Mouse (Mus musculus) ovary, postnatal 14 days (tissue): ENCODE data around the gene Gm29735.
A peak's percentile ranks its signal among the peaks of the same experiment; 100 is the strongest.
"Not testable (repeated sequence)": the region's sequence is repeated elsewhere in the genome, so short reads cannot be mapped to it uniquely, and the experiment has no call there.

Source experiments
- DNase-seq: peaks from one replicate; pipeline ENCODE4 v3.0.0; 2022; ENCODE audit warnings: low spot score

Gene Gm29735

DNA sequence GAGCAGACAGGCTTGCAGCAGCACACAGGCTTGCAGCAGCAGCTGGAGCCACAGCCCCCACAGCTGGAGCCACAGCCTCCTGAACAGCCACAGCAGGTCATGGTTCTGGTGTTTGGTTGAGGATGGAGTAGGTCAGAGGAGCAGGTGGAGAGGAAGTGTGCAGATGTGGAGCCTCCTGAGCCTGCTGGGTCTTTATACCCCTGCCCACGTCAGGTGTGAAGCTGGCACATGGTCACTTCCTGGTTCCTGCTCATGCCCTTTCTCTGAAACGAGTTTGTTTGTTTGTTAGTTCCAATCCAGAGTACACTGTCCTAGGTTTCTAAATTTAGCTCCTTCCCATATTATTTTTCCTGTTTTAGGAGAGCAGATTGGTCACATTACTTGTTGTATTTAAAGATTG, at the start of gene Gm29735:
Gene Gm29735, minus strand, starts transcription at position 101 of the 400 bp plus-strand sequence.
- DNase-seq, result not testable (repeated sequence)

DNA sequence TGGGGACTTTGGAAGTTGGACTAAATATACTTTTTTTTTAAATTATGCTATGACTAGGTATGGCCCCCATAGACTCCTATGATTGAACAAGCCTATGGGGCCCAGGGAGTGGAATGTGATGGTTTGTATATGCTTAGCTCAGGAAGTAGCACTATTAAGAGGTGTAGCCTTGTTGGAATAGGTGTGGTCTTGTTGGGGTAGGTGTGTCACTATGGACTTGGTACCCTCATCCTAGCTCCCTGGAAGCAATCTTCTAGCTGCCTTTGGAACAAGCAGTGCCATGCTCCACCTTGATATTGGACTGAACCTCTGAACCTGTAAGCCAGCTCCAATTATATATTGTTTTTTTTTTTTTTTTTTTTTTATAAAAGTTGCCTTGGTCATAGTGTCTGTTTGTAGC, 48.6 kb upstream of the Gm29735 start:
- no peak for DNase-seq

DNA sequence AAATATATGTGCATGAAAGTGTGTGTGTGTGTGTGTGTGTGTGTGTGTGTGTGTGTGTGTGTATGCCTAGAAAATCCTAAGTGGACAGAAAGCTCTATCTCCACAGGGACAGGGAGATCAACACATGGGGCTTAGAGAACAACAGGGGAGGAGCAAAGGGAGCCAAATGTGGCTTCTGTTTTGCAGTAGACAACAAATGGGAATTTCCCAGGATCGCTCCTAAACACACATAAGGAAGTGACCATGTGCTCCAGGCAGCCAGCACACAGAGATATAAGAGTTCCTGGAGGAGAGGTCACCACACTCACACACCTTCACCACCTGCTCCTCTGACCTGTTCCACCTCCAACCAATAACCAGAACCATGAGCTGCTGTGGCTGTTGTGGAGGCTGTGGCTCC, 44.2 kb upstream of the Gm29735 start, which contains the start of gene Krtap5-3:
Gene Krtap5-3, plus strand, starts transcription at position 301 of the 400 bp plus-strand sequence.
- DNase-seq, result no peak

DNA sequence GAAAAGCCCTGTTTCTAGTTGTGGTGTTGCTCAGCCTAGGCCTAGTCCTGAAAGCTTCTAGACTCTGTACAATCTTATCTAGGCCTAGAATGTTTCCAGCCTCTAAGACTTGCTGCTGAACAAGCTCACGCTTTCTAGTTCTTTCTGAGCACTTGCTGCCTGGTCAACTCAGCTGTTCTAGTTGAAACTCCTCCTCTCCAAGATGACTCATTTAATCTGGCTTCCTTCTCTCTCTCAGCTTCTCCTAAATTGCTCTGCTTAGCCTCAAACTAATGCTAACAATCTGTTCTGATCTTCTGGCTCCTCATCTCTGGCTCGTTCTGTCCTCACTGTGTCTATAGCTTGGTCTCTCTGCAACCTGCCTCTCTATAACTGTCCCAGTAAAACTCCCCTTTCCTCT, 41.8 kb upstream of the Gm29735 start:
- DNase-seq, result no peak

DNA sequence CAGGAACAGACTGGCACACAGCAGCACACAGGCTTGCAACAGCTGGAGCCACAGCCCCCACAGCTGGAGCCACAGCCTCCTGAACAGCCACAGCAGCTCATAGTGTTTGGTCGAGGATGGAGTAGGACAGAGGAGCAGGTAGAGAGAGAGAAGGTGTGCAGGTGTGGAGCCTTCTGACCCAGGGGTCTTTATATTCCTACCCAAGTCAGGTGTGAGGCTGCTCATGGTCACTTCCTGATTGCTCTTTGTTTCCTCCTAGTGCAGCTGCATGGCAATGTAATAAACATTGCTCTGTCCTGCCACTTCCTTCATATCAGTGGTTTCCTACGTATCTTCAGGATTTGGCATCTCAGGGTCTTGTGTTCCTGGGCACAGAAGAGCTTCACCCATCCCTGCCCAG, 33.4 kb upstream of the Gm29735 start, which contains the start of gene Gm10153:
Gene Gm10153, minus strand, starts transcription at position 101 of the 400 bp plus-strand sequence.
- no peak for DNase-seq

DNA sequence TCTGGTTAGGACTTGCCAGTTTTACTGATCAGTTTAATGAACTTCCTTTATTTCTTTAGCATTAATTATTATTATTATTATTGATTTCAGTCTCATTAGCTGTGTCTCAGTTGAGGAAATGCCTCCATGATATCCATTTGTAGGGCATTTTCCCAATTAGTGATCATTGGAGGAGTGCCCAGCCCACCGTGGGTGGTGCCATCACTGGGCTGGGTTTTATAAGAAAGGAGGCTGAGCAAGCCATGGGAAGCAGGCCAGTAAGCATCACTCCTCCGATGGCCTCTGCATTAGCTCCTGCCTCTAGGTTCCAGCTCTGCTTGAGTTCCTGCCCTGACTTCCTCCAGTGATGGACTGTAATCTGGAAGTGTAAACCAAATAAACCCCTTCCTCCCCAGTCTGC, 31.2 kb upstream of the Gm29735 start:
- DNase-seq, result no peak

DNA sequence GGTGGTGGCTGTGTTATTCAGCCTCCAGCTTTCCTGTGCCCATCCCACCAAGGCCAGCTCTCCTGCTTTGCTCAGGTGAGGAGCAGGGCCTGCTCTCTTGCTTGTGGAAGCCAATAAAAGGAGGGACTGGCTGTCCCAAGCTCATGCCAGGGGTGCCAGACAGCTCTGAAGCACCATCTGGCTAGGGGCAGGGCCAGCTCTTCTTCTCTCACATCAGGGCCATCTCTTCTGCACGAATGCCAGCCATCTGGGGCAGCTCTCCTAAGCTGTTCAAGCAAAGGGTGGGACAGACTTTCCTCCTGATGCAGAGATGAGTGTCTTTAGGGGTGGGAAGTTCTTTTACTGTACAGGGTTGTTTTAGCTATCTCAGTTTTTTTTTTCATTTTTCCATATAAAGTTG, 24.1 kb upstream of the Gm29735 start:
- DNase-seq, result no peak

DNA sequence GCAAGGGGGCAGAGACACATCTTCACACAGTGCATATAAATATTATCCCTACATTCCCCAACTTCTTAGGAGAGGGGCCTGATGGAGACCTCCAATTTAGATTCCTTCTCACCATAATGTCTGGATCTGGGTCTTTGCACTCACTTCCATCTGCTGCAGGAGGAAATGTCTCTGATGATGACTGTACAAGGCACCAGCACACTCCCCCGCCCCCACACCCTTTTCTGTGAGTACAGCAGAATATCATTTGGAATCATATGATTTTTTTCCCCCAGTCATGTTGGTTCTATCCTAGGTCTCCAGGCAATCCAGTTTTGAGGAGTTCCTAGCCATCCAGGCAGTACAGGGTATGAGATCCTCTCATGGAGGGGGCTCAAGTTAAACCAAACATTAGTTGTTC, 21.8 kb upstream of the Gm29735 start:
- no peak for DNase-seq

DNA sequence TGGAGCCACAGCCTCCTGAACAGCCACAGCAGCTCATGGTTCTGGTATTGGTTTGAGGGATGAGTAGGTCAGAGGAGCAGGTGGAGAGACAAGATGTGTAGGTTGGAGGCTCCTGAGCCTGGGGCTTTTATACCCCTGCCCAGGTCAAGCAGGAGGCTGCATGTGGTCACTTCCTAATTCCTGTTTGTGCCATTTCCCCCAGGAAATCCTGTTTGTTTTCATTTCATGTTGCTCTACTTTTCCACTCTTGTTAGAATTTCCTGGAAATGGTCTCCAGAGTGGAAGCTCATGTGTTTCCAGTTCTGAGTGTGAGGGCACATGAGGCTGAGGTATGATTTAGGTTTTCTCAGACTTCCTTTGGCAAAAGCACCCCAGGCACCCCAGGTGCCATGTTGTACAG, 19.0 kb upstream of the Gm29735 start, which contains the start of gene Krtap5-2:
Gene Krtap5-2, minus strand, starts transcription at position 101 of the 400 bp plus-strand sequence.
- not testable (repeated sequence) for DNase-seq

DNA sequence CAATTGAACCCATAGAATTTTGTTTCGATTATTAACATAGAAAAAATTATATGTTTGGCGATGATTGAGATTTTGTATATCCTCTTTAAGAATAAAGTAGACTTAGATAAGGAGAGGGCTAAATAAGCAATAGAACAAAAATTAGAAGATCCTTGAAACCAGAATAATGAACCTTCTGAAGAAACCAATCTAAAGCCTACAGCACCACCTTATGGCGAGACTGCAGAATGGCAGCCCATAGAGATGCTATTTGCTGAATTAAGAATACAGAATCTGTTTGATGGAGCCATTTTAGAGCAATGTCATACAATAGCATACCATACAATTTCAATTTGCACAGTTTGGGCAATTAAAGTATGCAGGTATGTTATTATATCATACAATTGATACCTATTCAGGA, 12.9 kb upstream of the Gm29735 start:
- DNase-seq, result no peak

DNA sequence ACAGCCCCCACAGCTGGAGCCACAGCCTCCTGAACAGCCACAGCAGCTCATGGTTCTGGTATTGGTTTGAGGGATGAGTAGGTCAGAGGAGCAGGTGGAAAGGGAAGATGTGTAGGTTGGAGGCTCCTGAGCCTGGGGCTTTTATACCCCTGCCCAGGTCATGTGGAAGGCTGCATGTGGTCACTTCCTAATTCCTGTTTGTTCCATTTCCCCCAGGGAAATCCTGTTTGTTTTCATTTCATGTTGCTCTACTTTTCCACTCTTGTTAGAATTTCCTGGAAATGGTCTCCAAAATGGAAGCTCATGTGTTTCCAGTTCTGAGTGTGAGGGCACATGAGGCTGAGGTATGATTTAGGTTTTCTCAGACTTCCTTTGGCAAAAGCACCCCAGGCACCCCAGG, 8.7 kb upstream of the Gm29735 start, which contains the start of gene Gm4553:
Gene Gm4553, minus strand, starts transcription at position 101 of the 400 bp plus-strand sequence.
- DNase-seq, result not testable (repeated sequence)

DNA sequence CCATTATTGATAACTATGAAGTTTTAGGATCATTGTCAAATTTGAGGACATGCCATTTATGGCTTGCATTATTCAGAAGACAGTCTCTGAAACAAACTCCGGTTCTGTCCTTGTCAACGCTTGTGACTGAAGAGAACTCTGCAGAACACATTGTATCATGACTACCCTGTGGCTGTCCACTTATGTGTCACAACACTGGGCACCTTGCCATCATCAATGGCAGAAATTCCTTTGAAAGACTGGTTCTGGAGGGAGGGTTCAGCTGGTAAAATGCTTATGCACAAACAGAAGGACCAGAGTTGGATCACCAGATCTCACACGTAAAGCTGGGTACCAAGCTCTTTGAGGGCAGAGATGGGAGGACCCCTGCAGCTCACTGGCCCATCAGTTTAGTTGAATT, 2.5 kb upstream of the Gm29735 start:
- DNase-seq, result no peak

DNA sequence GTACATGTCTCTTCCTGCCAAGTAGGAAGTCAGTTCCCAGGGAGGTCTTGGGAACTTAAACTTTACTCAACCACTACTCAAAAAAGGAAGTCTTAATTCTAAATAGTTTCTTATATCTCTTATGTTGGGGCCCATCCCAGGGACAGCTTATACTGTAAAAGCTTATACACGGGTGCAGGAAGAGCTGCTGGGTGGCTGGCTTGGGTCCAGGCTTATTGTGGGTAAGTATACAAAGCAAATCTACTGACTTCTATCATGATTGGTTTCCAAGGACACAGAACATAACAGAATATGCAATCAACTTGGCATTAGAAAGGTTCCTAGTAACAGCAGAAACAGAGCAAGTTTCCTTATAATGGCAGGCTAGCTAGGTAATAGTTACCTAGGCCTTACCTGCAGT, 1.6 kb downstream of the Gm29735 start:
- no peak for DNase-seq

DNA sequence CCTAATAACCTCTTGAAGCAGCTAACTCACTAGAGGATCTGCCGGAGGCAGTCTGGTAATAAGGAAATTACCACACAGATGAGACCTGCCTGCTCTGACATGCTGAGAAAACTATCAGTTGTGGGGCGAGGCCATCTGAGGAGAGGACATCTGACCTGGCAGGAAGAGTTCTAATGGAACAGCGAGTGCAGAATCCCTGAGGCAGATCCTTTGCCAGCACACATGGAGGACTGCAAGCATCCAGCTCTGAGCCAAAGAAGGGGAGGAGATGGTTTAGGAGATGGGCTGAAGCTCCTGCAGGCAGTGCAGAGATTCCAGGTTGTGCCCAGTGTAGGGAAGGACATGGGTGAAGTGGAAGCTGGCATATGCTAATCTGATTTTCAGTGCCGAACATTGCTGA, 4.7 kb downstream of the Gm29735 start:
- DNase-seq, result no peak

DNA sequence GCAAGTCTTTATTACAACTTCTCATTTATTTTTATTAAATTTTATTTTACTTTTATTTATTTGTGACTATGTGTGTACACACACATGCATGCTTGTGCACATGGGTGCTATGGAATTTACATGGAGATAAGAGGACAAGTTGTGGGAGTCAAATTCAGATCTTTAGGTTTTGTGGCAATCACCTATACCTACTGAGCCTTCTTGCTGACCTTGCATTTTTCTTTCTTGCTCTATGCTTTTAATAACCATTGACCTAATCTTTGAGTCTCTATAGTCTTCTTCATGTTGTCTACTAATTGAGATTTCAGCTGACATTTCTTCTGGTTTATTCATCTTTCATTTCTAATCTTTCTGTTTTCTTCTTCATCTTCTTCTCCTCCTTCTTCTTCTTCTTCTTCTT, 8.3 kb downstream of the Gm29735 start:
- DNase-seq, result no peak

DNA sequence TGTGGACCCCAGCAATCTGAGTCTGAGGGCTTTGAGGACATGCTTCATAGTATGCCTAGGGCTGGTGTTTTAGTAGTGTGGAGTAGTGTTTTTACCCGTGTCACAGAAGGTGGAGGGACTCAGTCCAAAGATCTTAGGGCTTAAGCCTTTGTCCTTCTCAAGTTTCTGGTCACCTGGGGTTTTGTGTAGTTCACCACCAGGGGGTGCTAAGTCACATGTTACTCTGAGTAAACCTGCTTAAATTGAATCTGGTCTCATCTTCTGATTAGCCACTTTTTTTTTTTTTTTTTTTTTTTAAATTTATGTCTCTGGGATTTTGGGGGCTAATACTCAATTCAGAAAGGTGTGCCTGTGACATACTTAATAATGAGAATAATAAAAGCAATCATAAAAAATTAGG, 10.9 kb downstream of the Gm29735 start:
- peak; percentile 39 for DNase-seq

DNA sequence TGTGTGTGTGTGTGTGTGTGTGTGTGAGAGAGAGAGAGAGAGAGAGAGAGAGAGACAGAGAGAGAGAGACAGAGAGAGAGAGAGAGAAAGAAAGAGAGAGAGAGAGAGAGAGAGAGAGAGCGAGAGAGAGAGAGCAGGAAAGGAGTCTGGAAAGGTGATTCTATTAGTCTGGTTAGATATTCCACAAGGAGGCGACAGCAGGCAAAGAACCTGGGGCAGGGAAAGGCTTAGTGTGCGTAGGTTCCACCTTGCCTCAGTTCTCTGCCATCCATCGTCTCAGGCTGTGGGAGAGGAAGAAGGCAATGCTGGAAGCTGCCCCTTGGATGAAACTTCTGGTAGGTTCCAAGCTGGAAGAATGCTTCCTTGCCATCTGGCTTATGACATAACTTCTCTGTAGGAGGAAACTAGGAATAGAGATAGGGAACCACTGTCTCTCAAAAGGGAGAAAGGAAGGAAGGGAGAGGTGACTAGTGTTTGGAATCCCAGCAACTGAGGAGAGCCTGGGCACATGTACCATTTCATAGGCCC, 11.4 kb downstream of the Gm29735 start:
- DNase-seq, result no peak

DNA sequence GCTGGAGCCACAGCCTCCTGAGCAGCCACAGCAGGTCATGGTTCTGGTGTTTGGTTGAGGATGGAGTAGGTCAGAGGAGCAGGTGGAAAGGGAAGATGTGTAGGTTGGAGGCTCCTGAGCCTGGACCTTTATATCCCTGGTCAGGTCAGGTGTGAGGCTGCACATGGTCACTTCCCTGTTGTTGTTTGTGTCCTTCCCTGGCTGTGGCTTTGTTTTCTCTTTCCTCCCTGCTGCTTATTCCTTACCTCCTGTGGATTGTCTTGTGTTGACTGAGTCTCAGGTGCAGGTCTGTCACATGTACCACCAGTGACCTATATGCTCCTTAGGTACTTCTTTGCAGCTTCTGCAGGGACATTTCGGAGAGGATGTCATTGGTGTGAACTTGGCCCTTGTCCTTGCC, 12.4 kb downstream of the Gm29735 start, which contains the start of gene Gm45337:
Gene Gm45337, minus strand, starts transcription at position 101 of the 400 bp plus-strand sequence.
- DNase-seq, result no peak

DNA sequence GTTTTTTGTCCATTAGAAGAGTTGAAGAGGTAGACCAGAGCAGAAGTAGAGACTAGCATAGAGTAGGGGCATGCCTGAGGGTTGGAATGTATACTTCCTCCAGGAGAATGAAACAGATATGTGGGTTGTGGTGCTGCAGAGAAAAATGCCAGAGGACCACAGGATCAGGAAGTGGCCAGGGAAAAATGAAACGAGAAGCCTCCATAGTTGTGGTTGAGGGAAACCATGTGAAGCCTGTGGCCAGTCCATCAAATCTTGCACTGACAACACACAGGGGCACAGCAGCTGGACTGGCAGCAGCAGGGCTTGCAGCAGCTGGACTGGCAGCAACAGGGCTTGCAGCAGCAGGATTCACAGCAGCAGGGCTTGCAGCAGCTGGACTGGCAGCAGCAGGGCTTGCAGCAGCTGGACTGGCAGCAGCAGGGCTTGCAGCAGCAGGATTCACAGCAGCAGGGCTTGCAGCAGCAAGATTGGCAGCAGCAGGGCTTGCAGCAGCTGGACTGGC, 13.4 kb downstream of the Gm29735 start:
- not testable (repeated sequence) for DNase-seq

DNA sequence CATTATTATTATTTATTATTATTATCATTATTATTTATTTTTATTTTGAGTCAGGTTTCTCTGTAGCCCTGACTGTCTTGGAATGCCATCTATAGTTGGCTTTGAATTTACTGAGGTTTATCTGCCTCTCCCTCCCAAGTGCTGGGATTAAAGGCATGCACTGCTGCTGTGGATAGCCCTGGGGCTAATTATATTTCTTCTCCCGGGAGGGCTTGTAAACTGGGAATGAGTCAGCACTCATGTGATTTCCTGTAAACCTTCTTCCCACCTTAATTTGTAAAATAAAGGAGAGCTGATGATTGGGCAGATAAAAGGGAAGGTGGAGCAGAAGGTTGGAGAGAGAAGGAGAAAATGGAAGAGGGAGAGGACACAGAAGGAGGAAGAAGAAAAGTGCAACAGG, 16.2 kb downstream of the Gm29735 start:
- no peak for DNase-seq

DNA sequence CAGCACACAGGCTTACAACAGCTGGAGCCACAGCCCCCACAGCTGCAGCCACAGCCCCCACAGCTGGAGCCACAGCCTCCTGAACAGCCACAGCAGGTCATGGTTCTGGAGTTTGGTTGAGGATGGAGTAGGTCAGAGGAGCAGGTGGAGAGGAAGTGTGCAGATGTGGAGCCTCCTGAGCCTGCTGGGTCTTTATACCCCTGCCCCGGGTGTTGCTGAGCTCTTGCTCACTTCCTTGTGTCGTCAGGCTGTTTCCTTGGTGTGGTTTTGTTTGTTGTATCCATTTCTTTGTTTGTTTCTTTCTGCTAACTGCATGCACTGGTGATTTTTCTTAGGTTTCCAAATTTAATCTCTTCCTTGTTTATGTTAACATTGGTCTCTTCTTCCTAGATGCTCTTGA, 21.0 kb downstream of the Gm29735 start, which contains the start of gene Gm39115:
Gene Gm39115, minus strand, starts transcription at position 101 of the 400 bp plus-strand sequence.
- not testable (repeated sequence) for DNase-seq

DNA sequence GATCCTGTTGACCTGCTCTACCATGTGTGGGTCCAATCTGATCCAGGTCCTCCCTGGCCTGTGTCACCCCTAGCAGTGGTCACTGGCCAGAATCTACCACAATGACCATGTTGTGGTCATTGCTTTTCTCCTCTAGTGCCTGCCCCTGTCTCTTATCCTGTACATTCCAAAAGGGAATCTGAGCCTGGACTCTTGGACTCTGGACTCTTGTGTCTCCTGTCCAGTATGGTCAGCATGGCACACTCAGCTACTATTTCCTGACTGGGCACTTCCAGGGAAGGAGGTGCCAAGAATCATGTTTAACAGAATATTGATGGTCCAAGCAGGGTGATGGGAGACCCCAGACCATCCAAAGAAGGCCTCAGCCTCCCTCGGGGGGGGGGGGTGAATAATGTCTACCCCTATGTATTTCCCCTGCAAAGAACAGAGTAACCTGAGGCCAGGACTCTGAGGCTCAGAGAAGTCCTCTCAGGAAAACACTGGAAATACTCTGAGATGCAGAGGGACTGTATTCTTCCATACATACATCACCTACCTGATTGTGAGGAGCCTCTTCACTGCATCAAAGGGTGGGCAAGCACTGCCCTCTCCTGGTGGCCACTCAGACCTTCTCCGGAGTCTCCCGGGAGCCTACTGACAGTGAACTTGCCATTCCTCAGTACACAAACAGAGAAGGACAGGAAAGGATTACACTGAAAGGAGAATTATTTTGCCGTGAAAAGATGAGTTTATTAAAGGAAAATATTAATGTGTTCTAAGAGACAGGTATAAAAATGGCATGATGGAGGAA, 22.5 kb downstream of the Gm29735 start:
- DNase-seq, result no peak

DNA sequence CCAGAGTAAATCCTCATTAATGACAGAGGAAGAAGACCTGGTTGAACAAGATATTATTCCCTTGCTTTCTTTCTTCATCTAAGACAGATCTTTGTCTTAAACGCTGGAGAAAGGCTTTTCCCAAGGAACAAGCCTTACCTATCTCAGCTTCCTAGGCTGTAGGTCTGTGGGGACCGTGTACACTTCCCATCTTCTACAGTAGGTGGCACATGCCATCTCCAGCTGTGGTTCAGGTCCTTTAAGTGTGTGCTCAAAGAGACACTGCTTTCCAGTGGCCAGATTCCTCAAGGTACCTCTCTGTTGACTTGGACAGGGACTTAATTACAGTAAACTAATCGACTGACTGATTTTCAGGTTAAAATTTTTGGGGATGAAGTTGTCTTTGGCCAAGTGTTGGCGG, 28.1 kb downstream of the Gm29735 start:
- no peak for DNase-seq
